Mouse (Mus musculus): Measurements from ENCODE around the gene Hlcs. TPM values are rescaled to one million over a fixed set of nuclear protein-coding genes. Genes with fewer than 3 reads are reported as not detected.

Hlcs gene
- polyA plus RNA-seq, 1 experiment from 2014 or later: 9.1 TPM

DNA sequence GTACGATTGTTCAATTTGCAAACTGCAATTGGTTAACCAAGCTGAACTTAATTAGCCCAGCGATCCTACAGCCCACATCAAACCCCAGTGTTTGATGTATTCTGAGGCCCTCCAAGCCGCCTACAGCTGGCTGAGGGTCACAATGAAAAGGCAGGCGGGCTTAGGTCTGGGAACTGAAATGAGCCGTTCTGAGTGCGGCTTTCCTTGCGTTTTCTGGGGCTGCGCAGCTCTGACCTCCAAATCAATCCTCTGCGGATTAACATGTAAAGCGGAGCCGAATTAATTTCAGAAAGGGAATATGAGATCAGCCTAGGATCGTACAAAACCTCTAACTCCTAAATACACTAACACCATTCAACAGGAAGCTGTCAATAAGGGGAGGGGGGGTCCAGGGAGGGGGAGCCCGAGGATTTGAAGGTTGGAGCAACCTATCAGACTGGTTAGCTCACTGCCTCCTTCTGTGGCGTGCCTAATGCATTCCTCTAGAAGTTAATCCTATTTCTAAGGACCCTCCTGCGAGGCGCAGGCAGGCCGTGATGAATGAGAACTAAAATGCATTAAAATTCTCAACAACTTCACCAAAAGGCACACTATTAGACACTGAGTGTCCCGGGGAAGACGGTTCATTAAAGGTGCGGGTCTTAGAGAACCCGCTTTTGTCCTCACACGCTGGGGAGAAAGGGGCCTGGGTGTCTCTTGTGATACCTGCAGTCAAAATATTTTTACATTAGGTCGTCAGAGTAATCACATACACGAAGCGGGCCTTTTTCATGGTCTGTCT is 133.8 kb downstream of the Hlcs start:
- 37% methylated on average over 25 of the region's 25 CpGs for WGBS
- H3K27ac ChIP-seq: no peak overlapping the region
- ATAC-seq (ENCODE audit: insufficient read depth, low FRiP score, low read depth): no peak
- no peaks in the 10 kb centered on the region for H3K9me3 ChIP-seq
- H3K9ac ChIP-seq: no peak overlapping the region
- no peaks in the 10 kb centered on the region for H3K36me3 ChIP-seq
- H3K4me2 ChIP-seq: no peak overlapping the region
- H3K4me3 ChIP-seq (replicated peaks): no peak overlapping the region
- no peaks in the 10 kb centered on the region for H3K4me1 ChIP-seq
- no peaks in the 10 kb centered on the region for H3K27me3 ChIP-seq (replicated peaks)

- H3K4me1 ChIP-seq: no peaks in the 10 kb centered on the region
- no peak overlapping the region for H3K4me2 ChIP-seq
- H3K4me3 ChIP-seq (replicated peaks): no peak overlapping the region
- no peak for ATAC-seq (ENCODE audit: insufficient read depth, low FRiP score, low read depth)
- no peaks in the 10 kb centered on the region for H3K27me3 ChIP-seq (replicated peaks)
- no peak overlapping the region for H3K9ac ChIP-seq
- H3K9me3 ChIP-seq: no peaks in the 10 kb centered on the region
- H3K36me3 ChIP-seq: no peaks in the 10 kb centered on the region
- 73% methylated on average over 16 of the region's 16 CpGs for WGBS
- H3K27ac ChIP-seq: no peak overlapping the region
Measured at GRCm38 (mm10) chr16:94178441-94179220, 134.7 kb downstream of the Hlcs start.

- no peaks in the 10 kb centered on the region for H3K9me3 ChIP-seq
- no peak for ATAC-seq (ENCODE audit: insufficient read depth, low FRiP score, low read depth)
- H3K9ac ChIP-seq: no peak overlapping the region
- H3K4me3 ChIP-seq (replicated peaks): no peak overlapping the region
- 69% methylated on average over 21 of the region's 21 CpGs for WGBS
- no peak overlapping the region for H3K27ac ChIP-seq
- H3K27me3 ChIP-seq (replicated peaks): no peaks in the 10 kb centered on the region
- no peaks in the 10 kb centered on the region for H3K4me1 ChIP-seq
- no peaks in the 10 kb centered on the region for H3K36me3 ChIP-seq
- H3K4me2 ChIP-seq: no peak overlapping the region
Measured at GRCm38 (mm10) chr16:94176997-94177857, 136.1 kb downstream of the Hlcs start.

DNA sequence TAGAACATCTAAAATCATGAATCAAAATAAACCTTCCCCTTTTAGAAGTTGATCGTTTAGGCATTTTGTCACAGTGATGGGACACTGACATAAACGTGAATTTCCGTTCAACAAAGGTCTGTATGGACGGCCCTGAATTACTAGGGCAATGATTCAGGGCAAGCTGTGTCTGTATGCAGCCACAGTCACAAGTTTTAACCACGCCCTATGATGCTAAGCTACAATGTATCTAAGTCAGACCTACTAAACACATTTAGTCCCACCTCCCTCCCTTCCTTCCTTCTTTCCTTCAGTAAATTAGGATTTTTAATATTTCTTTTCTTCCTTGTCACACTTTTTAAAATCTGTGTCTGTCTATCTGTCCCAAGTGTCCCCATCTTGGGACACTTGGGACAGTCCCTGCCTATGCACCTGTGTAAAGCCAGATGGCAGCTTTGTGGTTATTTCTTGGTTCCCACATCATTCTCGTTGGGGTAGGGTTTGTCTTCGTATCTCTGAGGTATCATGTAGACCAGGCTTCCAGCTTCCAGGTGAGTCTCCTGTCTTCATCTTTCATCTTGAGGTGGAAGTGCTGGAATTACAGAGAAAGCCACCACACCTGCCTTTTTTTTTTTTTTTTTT is 137.9 kb downstream of the Hlcs start:
- no peak overlapping the region for H3K4me3 ChIP-seq (replicated peaks)
- no peaks in the 10 kb centered on the region for H3K36me3 ChIP-seq
- H3K9ac ChIP-seq: no peak overlapping the region
- H3K4me2 ChIP-seq: no peak overlapping the region
- no peaks in the 10 kb centered on the region for H3K4me1 ChIP-seq
- H3K9me3 ChIP-seq: no peaks in the 10 kb centered on the region
- no peaks in the 10 kb centered on the region for H3K27me3 ChIP-seq (replicated peaks)
- WGBS: 75% methylated on average over 7 of the region's 7 CpGs
- H3K27ac ChIP-seq: no peak overlapping the region
- ATAC-seq (ENCODE audit: insufficient read depth, low FRiP score, low read depth): no peak

- Histone ChIP-seq H3K9ac (no peak overlapping the region), H3K4me3 (replicated peaks) (no peak overlapping the region), H3K4me2 (no peak overlapping the region), H3K9me3 (no peaks in the 10 kb centered on the region), H3K36me3 (no peaks in the 10 kb centered on the region), H3K27me3 (replicated peaks) (no peaks in the 10 kb centered on the region), H3K4me1 (no peaks in the 10 kb centered on the region), H3K27ac (no peak overlapping the region)
- WGBS: 80% methylated on average over 1 of the region's 1 CpGs
- no peak for ATAC-seq (ENCODE audit: insufficient read depth, low FRiP score, low read depth)
Measured at GRCm38 (mm10) chr16:94173361-94173760, 140.0 kb downstream of the Hlcs start.

- no peaks in the 10 kb centered on the region for H3K4me1 ChIP-seq
- no peak overlapping the region for H3K9ac ChIP-seq
- no peak for ATAC-seq (ENCODE audit: insufficient read depth, low FRiP score, low read depth)
- no peaks in the 10 kb centered on the region for H3K9me3 ChIP-seq
- no peaks in the 10 kb centered on the region for H3K36me3 ChIP-seq
- no peak overlapping the region for H3K27ac ChIP-seq
- H3K27me3 ChIP-seq (replicated peaks): no peaks in the 10 kb centered on the region
- 57% methylated on average over 4 of the region's 4 CpGs for WGBS
- no peak overlapping the region for H3K4me3 ChIP-seq (replicated peaks)
- no peak overlapping the region for H3K4me2 ChIP-seq
Measured at GRCm38 (mm10) chr16:94170218-94170617, 143.2 kb downstream of the Hlcs start.

- H3K9ac ChIP-seq: no peak overlapping the region
- no peaks in the 10 kb centered on the region for H3K9me3 ChIP-seq
- H3K36me3 ChIP-seq: no peaks in the 10 kb centered on the region
- H3K4me3 ChIP-seq (replicated peaks): no peak overlapping the region
- ATAC-seq (ENCODE audit: insufficient read depth, low FRiP score, low read depth): no peak
- peaks cover 5% of the 10 kb centered on the region; the same call in 1 of the 2 replicates for H3K4me1 ChIP-seq
- H3K27ac ChIP-seq: no peak overlapping the region
- 76% methylated on average over 16 of the region's 16 CpGs for WGBS
- no peak overlapping the region for H3K4me2 ChIP-seq
- H3K27me3 ChIP-seq (replicated peaks): no peaks in the 10 kb centered on the region
Measured at GRCm38 (mm10) chr16:94168655-94169545, 144.5 kb downstream of the Hlcs start.

GRCm38 (mm10) chr16:94164978-94165377 is 148.4 kb downstream of the Hlcs start:
- Histone ChIP-seq H3K27me3 (replicated peaks) (no peaks in the 10 kb centered on the region), H3K9me3 (no peaks in the 10 kb centered on the region), H3K4me3 (replicated peaks) (no peak overlapping the region), H3K27ac (no peak overlapping the region), H3K36me3 (no peaks in the 10 kb centered on the region), H3K4me2 (no peak overlapping the region), H3K9ac (no peak overlapping the region), H3K4me1 (peaks cover 5% of the 10 kb centered on the region; the same call in 1 of the 2 replicates)
- 33% methylated on average over 5 of the region's 5 CpGs for whole genome bisulfite sequencing
- no peak for ATAC-seq (ENCODE audit: insufficient read depth, low FRiP score, low read depth)

GRCm38 (mm10) chr16:94164236-94164635 is 149.1 kb downstream of the Hlcs start:
- Histone ChIP-seq H3K4me2 (no peak overlapping the region), H3K4me1 (peaks cover 5% of the 10 kb centered on the region; the same call in 1 of the 2 replicates), H3K36me3 (no peaks in the 10 kb centered on the region), H3K27ac (no peak overlapping the region), H3K27me3 (replicated peaks) (no peaks in the 10 kb centered on the region), H3K4me3 (replicated peaks) (no peak overlapping the region), H3K9me3 (no peaks in the 10 kb centered on the region), H3K9ac (no peak overlapping the region)
- no peak for ATAC-seq (ENCODE audit: insufficient read depth, low FRiP score, low read depth)
- 24% methylated on average over 7 of the region's 7 CpGs for WGBS

DNA sequence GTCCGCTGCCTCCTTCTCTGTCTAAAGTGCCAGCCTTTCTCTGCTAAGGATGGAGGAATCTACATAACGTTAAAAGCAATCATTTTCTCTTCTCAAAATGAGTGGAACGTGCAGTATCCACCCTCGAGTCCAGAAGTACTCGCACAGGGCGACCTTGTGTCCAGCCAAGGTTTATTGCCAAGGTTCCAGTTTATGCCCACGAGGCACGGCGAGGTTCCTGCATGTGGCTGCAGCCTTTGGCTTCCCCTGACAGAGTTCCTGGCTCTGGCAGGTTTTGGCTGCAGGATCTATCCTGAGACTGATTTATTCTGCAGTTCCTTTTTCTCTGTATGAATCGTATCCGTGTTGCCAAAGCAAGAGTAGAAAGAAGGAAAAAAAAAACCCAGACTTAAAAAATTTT is 150.3 kb downstream of the Hlcs start:
- Histone ChIP-seq H3K9me3 (no peaks in the 10 kb centered on the region), H3K27me3 (replicated peaks) (no peaks in the 10 kb centered on the region), H3K36me3 (no peaks in the 10 kb centered on the region), H3K4me1 (peaks cover 5% of the 10 kb centered on the region; the same call in 1 of the 2 replicates), H3K4me2 (no peak overlapping the region), H3K9ac (no peak overlapping the region), H3K27ac (no peak overlapping the region), H3K4me3 (replicated peaks) (no peak overlapping the region)
- no peak for ATAC-seq (ENCODE audit: insufficient read depth, low FRiP score, low read depth)
- 81% methylated on average over 11 of the region's 11 CpGs for WGBS

DNA sequence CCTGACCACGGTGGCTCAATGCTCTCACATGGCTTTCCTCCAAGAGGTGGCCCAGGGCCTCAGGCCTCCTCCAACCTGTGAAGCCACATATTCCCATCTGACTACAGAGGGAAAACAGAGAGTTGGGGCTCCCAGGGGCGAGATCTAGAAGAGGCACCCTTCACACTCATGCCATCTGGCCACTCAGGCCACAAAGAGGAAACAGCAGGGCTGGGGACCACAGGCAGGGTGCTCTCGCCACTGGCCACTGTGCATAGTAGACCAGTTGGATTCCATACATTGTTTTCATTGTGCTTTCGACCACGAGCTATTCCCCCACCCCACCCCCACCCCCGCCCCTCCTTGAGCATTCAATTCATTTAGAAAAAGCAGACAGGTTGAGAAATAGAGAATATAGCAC is 151.4 kb downstream of the Hlcs start:
- Histone ChIP-seq H3K4me1 (peaks cover 7% of the 10 kb centered on the region; the same call in 1 of the 2 replicates), H3K27me3 (replicated peaks) (no peaks in the 10 kb centered on the region), H3K4me3 (replicated peaks) (no peak overlapping the region), H3K9me3 (no peaks in the 10 kb centered on the region), H3K36me3 (no peaks in the 10 kb centered on the region), H3K27ac (no peak overlapping the region), H3K4me2 (no peak overlapping the region), H3K9ac (no peak overlapping the region)
- WGBS: 51% methylated on average over 6 of the region's 6 CpGs
- ATAC-seq (ENCODE audit: insufficient read depth, low FRiP score, low read depth): no peak

Data from stomach, embryonic 15.5 days (tissue).